Mouse (Mus musculus) liver, adult 2 months (tissue): Measurements from ENCODE around the gene Mypop.

ENCODE experiments used
- CTCF ChIP-seq: fragments of 200-500 bp; IDR thresholded peaks from 2 replicates; pipeline ENCODE4 v1.5.1; 2011; ENCODE audit warnings: low read depth, low read length, control low read depth
- POLR2A ChIP-seq: fragments of 200-500 bp; IDR thresholded peaks from 2 replicates; pipeline ENCODE4 v1.6.1; 2011; ENCODE audit warnings: low read length, control low read depth; ENCODE audit not compliant: insufficient read depth; ENCODE audit errors: extremely low read depth

GRCm38 (mm10) chr7:19021048-19021447 is 30.0 kb downstream of the Mypop start:
- TF ChIP-seq POLR2A (no peak), CTCF (no peak)
